Mouse (Mus musculus) effector memory CD4-positive, alpha-beta T cell, adult 5 months (primary cell): ENCODE data around the gene Gm21996. TPM values are rescaled to one million over a fixed set of nuclear protein-coding genes. Genes with fewer than 3 reads are reported as not detected.

ENCODE experiments used
- polyA plus RNA-seq: library from polyadenylated mRNA; unstranded; fragments of 100-300 nt; shearing (Covaris generic); gene quantifications from one replicate; pipeline ENCODE4 v1.2.1, GENCODE M21; 2017

Gm21996 gene
- not detected for polyA plus RNA-seq

DNA sequence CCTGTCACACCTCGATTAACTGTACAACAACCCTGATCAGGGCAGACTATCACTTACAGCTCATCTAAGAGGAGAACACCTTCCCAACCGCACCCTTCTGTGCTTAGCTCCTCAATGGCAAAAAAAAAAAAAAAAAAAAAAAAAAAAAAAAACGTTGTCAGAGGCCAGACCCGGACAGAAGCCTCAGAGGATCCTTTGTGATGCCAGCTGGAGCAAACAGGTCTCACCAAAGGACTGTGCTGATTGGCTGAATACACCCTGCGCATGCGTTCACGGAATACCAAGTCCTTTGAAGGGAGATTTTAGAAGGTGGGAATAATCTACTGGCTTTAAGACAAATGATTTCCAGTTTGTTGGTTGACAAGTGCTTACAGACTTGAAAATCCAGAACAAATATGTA is at the start of gene Gm21996:
TSS of gene Gm21996 (minus strand) at position 101 of the 400 bp plus-strand sequence.

